Mouse (Mus musculus) olfactory bulb, adult 2 months (tissue): ENCODE measurements around the gene Slc7a14.

Source experiments
- CTCF ChIP-seq: fragments of 200-500 bp; IDR thresholded peaks from 2 replicates; pipeline ENCODE4 v1.5.1; 2012; ENCODE audit warnings: low read depth, mild to moderate bottlenecking, low read length, moderate library complexity; ENCODE audit not compliant: insufficient read depth
- POLR2A ChIP-seq: fragments of 200-500 bp; IDR thresholded peaks from 2 replicates; pipeline ENCODE4 v1.6.1; 2012; ENCODE audit warnings: mild to moderate bottlenecking, low read depth, low read length, moderate library complexity; ENCODE audit not compliant: insufficient read depth

DNA sequence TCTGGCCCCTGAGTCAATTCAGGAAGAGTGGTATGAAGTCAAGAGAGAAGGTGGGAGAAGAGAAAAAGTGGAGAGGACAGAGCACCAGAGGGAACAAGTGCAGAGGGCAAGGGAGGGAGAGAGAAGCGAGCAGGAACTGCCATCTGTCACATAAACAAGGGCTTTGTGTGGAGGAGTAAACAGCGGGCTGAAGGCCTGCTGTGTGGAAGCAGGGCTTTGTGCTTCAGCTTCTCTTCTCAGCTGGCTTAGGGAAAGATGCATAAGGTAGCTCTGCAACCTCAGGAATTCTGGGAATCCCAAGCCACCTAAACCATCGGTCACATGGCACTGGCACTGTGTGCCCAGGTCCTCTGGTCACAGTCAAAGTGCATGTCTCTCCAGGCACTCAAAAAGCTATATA lies 96.4 kb downstream of the Slc7a14 start:
- TF ChIP-seq POLR2A (no peak), CTCF (no peak)
